Mouse (Mus musculus): ENCODE results near the gene Ndrg4. TPM values are rescaled to one million over a fixed set of nuclear protein-coding genes. Genes with fewer than 3 reads are reported as not detected.

The Ndrg4 gene
- 11.2 and 26.7 TPM in 2 replicates for polyA plus RNA-seq (2012; rRNA removed; ENCODE audit: low replicate concordance)

GRCm38 (mm10) chr8:95676631-95677030 is at the start of gene Ndrg4:
Gene Ndrg4, plus strand, starts transcription at chr8:95676980.

GRCm38 (mm10) chr8:95633262-95634062 is 43.3 kb upstream of the Ndrg4 start, which contains the start of gene Gins3:
Gene Gins3, plus strand, starts transcription at chr8:95633453.

GRCm38 (mm10) chr8:95715676-95716531 is 39.1 kb downstream of the Ndrg4 start, which contains the start of gene Setd6:
Gene Setd6, plus strand, starts transcription at chr8:95715881.

Other genes with a start within 250 kb of the Ndrg4 start
- gene Cfap20, start 242.1 kb upstream of the Ndrg4 start, polyA plus RNA-seq (2012; rRNA removed; ENCODE audit: low replicate concordance) = 28.0 and 31.9 TPM in 2 replicates
- 3.5 and 5.9 TPM in 2 replicates for gene Csnk2a2, start 186.9 kb upstream of the Ndrg4 start, polyA plus RNA-seq (2012; rRNA removed; ENCODE audit: low replicate concordance)
- gene Ccdc113, start 142.9 kb upstream of the Ndrg4 start, polyA plus RNA-seq (2012; rRNA removed; ENCODE audit: low replicate concordance) = not detected in 2 replicates
- not detected in 2 replicates for gene Prss54, start 100.6 kb upstream of the Ndrg4 start, polyA plus RNA-seq (2012; rRNA removed; ENCODE audit: low replicate concordance)
- 0.49 and 1.2 TPM in 2 replicates for gene Gins3, start 43.5 kb upstream of the Ndrg4 start, polyA plus RNA-seq (2012; rRNA removed; ENCODE audit: low replicate concordance)
- 5.0 and 6.9 TPM in 2 replicates for gene Setd6, start 38.9 kb downstream of the Ndrg4 start, polyA plus RNA-seq (2012; rRNA removed; ENCODE audit: low replicate concordance)
- gene Cnot1, start 130.5 kb downstream of the Ndrg4 start, polyA plus RNA-seq (2012; rRNA removed; ENCODE audit: low replicate concordance) = 23.0 and 31.5 TPM in 2 replicates
- gene Sap18b, start 148.4 kb downstream of the Ndrg4 start, polyA plus RNA-seq (2012; rRNA removed; ENCODE audit: low replicate concordance) = 23.3 and 24.8 TPM in 2 replicates
- gene Slc38a7, start 176.6 kb downstream of the Ndrg4 start, polyA plus RNA-seq (2012; rRNA removed; ENCODE audit: low replicate concordance) = 13.4 and 17.1 TPM in 2 replicates
- gene Got2, start 211.6 kb downstream of the Ndrg4 start, polyA plus RNA-seq (2012; rRNA removed; ENCODE audit: low replicate concordance) = 37.1 and 56.9 TPM in 2 replicates

Data from duodenum, adult 2 months (tissue).